Mouse (Mus musculus) G1E (cell line): Measurements from ENCODE around the gene Bicral. TPM values are rescaled to one million over a fixed set of nuclear protein-coding genes. Genes with fewer than 3 reads are reported as not detected.

ENCODE experiments used
- ATAC-seq: 2 replicates; pipeline ENCODE4 v1.8.0; 2016; ENCODE audit warnings: mild to moderate bottlenecking; ENCODE audit not compliant: insufficient number of reproducible peaks, poor library complexity, low FRiP score, severe bottlenecking; ENCODE audit errors: extremely low read depth
- DNase-seq: peaks from one replicate; pipeline ENCODE4 v3.0.0; 2012; ENCODE audit warnings: low spot score
- H3K27me3 ChIP-seq: 2 replicates; pipeline ENCODE4 v1.6.1; 2012; ENCODE audit warnings: mild to moderate bottlenecking, low read length, inconsistent platforms; ENCODE audit not compliant: insufficient read depth
- H3K36me3 ChIP-seq: replicated peaks from 2 replicates; pipeline ENCODE3; 2012; ENCODE audit warnings: mild to moderate bottlenecking, inconsistent platforms
- H3K4me1 ChIP-seq: 2 replicates; pipeline ENCODE4 v1.6.1; 2012; ENCODE audit warnings: low read depth, low read length, inconsistent platforms, mixed read lengths; ENCODE audit not compliant: insufficient read depth
- H3K4me3 ChIP-seq: 2 replicates; pipeline ENCODE4 v1.5.1; 2012; ENCODE audit warnings: low read depth, mild to moderate bottlenecking, inconsistent platforms, low read length, moderate library complexity, mixed read lengths
- H3K9me3 ChIP-seq: replicated peaks from 2 replicates; pipeline ENCODE4 v1.6.1; 2012; ENCODE audit warnings: inconsistent platforms
- CTCF ChIP-seq: IDR thresholded peaks from 2 replicates; pipeline ENCODE4 v1.5.1; 2012; ENCODE audit warnings: low read depth, low read length, inconsistent platforms, mixed read lengths
- GATA1 ChIP-seq: IDR thresholded peaks from 2 replicates; pipeline ENCODE4 v1.6.1; 2012; ENCODE audit warnings: borderline replicate concordance, low read length, inconsistent platforms, mixed read lengths
- GATA2 ChIP-seq: IDR thresholded peaks from 2 replicates; pipeline ENCODE4 v1.6.1; 2012; ENCODE audit warnings: low read depth, low read length, inconsistent platforms, borderline replicate concordance
- POLR2AphosphoS5 ChIP-seq: IDR thresholded peaks from 2 replicates; pipeline ENCODE4 v1.6.1; 2012; ENCODE audit warnings: low read depth, low read length, inconsistent platforms; ENCODE audit not compliant: insufficient replicate concordance
- TAL1 ChIP-seq: conservative IDR thresholded peaks from 2 replicates; pipeline ENCODE4 v1.6.1; 2012; ENCODE audit warnings: low read depth, low read length, inconsistent platforms, mixed read lengths
- polyA plus RNA-seq: library from polyadenylated mRNA; stranded (reverse); fragments of >175 nt; gene quantifications from 2 replicates; pipeline ENCODE4 v1.2.3, GENCODE M21; 2012
- total RNA-seq, 2 experiments: library from RNA; stranded (forward) in 1 of 2; stranded (reverse) in 1 of 2; fragments of 200-1000 nt in 1 of 2; fragments of >200 nt in 1 of 2; fragmentation: Nextera tagmentation in 1 of 2; gene quantifications; 2 replicates each; pipeline ENCODE4 v1.2.3; 2014 to 2017

Bicral gene
- total and polyA plus RNA-seq, 3 experiments: 12.9 to 34.4 (median 13.4) TPM

DNA sequence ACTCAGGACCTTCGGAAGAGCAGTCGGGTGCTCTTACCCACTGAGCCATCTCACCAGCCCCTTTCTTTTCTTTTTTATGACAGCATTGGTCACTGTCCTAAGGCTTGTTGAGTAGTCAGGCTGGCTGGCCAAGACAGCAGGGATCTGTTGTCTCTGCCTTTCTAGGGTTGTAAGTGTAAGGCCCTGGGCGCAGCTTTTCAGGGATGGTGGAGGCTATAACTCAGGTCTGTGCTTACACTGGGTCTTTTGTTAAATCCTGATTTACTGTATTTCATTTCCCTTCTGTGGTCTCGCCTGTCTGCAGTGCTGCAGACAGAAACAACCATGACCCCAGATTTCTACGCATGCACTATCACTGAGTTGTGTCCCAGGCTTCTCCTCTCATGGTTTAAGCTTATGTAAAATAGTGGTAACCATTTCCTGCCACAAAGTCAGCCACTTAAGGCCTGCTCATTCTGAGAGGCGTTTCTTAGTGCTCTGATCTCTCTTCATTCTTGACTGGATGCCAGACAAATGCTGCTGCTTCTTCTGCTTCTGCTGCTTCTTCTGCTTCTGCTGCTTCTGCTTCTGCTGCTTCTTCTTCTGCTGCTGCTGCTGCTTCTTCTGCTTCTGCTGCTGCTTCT lies 23.1 kb downstream of the Bicral start:
- peaks cover 72% of the 10 kb centered on the region for H3K36me3 ChIP-seq
- DNase-seq (no peak), ATAC-seq (no peak)
- H3K4me3 ChIP-seq: no peak overlapping the region
- peaks cover 22% of the 10 kb centered on the region for H3K4me1 ChIP-seq
- no peak for TF ChIP-seq TAL1
- TF ChIP-seq GATA1: no peak
- no peak for TF ChIP-seq GATA2
- TF ChIP-seq POLR2AphosphoS5: no peak
- no peak for TF ChIP-seq CTCF
- no peaks in the 10 kb centered on the region for H3K27me3 ChIP-seq
- H3K9me3 ChIP-seq: no peaks in the 10 kb centered on the region

DNA sequence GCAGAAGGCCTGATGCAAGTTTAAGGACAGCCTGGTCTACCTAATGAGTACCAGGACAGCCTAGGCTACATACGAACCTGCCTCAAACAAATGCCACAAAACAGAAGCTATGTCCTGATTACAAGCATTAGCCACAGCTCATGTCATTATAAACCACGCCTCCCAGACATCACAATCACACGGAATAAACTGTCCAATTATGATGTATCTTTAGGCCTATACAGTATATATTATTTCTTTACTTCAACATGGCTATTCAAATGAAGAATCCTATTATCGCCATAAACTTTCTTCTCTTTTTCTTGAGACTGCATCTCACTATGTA lies 25.3 kb downstream of the Bicral start:
- Histone ChIP-seq H3K36me3 (peaks cover 70% of the 10 kb centered on the region), H3K9me3 (no peaks in the 10 kb centered on the region), H3K27me3 (no peaks in the 10 kb centered on the region), H3K4me3 (no peak overlapping the region), H3K4me1 (peaks cover 13% of the 10 kb centered on the region)
- DNase-seq (no peak), ATAC-seq (no peak)
- TF ChIP-seq TAL1: no peak
- no peak for TF ChIP-seq GATA1
- no peak for TF ChIP-seq POLR2AphosphoS5
- no peak for TF ChIP-seq GATA2
- TF ChIP-seq CTCF: no peak

DNA sequence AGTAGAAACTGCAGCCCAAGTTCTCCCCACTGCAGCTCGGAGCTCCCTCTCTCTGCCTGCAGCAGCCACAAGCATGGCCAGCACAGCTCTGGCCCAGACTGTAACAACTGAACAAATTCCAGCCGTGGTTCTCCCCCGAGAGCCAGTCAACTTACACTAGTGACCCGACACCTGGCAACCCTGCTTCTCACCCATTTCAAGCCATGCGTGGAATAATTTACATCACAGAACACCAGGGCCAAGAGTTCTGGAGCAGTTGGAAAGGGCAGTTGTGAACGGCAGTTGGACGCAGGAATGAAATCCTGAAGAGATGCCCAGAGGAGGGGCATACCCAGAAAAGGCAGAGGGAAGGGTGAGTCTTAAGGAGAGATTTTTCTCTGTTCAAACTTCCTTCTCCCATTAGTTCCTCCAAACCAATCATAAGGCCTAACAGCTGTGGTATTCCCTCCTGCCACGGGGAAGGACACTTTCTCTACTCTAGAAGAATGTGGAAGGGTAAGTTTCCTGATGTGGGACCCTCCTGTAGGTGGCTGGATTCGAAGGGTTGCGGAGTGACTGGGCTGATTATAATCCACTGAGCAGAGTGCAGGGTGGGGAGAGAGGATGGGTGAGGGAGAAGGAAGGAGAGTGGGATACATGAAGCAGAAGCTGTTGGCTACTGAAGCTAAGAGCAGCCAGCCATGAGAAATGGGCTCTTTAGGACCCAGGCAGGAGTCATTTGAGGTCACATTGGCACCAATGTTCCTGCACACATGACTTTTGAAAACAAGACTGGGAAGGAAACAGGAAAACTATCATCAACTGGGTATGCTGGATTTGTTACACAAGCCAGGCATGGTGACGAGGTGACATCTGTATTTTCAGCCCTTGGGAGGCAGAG lies 25.9 kb downstream of the Bicral start:
- Histone ChIP-seq H3K9me3 (no peaks in the 10 kb centered on the region), H3K4me1 (peaks cover 9% of the 10 kb centered on the region), H3K36me3 (peaks cover 72% of the 10 kb centered on the region), H3K27me3 (no peaks in the 10 kb centered on the region), H3K4me3 (no peak overlapping the region)
- TF ChIP-seq TAL1: no peak
- TF ChIP-seq GATA1: no peak
- no peak for TF ChIP-seq GATA2
- TF ChIP-seq CTCF: no peak
- TF ChIP-seq POLR2AphosphoS5: no peak
- no peak for DNase-seq
- no peak for ATAC-seq

DNA sequence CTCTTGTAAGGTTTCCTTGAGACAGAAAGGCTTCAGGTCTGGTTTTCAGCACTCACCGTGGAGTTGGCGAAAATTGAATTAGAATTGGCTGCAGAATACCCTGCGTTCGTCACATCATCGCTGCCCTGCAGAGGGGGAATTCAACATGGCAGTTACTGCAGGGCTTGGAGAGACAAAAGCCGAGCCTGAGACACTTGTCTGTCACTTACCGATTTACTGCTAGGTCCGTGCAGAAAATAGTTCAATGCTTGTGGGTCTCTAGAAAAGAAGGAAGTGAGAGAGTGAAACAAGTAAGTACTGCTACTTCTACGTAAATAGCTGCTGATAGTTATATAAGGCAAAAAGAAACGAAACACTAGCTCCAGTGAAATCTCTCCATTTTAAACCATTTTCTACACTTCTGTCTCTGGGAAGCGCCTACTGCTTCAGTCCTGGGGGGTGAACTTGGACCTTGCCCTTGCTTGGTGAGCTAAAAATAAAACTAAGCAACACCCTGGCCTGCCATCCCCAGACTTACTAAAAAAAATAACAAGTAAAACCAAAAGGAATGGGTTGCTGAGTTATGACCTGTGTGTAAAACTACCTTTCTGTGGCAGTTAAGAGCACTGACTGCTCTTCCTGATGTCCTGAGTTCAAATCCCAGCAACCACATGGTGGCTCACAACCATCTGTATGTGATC lies 28.3 kb downstream of the Bicral start:
- TF ChIP-seq GATA2 (no peak), TAL1 (no peak), GATA1 (no peak), CTCF (no peak), POLR2AphosphoS5 (no peak)

DNA sequence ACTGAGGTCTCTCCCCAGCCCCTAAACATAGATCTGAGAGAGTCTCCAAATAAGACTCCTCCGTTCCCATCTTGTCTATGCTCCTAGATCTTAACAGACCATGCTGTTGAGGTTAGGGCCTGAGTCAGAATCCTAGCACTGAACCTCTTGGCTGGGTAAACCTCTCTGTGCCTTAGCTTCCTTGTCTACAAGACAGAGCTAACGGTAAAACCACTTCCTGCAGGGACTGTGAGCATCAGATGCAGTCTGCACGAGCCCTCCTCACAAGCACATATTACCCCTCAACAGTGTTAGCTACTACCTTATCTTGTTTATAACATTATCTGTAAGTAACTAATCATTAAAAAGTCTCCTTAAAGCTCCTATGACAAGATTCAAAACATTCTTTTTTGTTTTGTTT lies 29.3 kb downstream of the Bicral start:
- ATAC-seq: no peak
- H3K36me3 ChIP-seq: peaks cover 86% of the 10 kb centered on the region

More for the DNA sequence above, 28.3 kb downstream of the Bicral start:
- no peak for DNase-seq
- H3K4me1 ChIP-seq: peaks cover 5% of the 10 kb centered on the region
- H3K4me3 ChIP-seq: no peak overlapping the region
- no peak for ATAC-seq
- H3K27me3 ChIP-seq: no peaks in the 10 kb centered on the region
- no peaks in the 10 kb centered on the region for H3K9me3 ChIP-seq
- H3K36me3 ChIP-seq: peaks cover 82% of the 10 kb centered on the region

DNA sequence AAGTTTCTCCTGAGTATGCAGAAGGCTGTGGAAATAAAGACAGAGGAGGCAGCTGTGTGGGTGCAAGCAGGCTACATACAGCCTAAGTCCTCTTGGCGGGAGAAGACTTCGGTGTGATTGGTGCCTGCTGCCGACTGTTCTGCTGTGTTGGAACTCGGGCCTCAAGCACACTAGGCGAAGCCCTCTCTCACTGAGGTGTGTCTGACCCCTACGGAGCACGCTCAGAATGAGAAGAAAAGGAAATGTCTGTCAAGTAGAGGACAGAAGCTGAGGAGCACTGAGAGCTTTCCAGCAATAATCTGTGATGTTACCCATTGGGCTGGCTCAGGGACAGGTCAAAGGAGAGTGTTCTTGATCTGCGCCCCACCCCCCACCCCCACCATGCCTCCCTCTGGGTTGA lies 35.2 kb downstream of the Bicral start:
- no peak for TF ChIP-seq POLR2AphosphoS5
- TF ChIP-seq TAL1: no peak
- no peak for TF ChIP-seq GATA2
- no peak for TF ChIP-seq GATA1
- TF ChIP-seq CTCF: no peak
- DNase-seq: no peak
- peaks cover 16% of the 10 kb centered on the region for H3K4me1 ChIP-seq
- ATAC-seq: no peak
- no peaks in the 10 kb centered on the region for H3K9me3 ChIP-seq
- H3K27me3 ChIP-seq: no peaks in the 10 kb centered on the region
- peaks cover 94% of the 10 kb centered on the region for H3K36me3 ChIP-seq
- no peak overlapping the region for H3K4me3 ChIP-seq

More for the DNA sequence above, 29.3 kb downstream of the Bicral start:
- TF ChIP-seq CTCF: no peak
- no peak for TF ChIP-seq POLR2AphosphoS5
- no peak for TF ChIP-seq GATA2
- no peak for TF ChIP-seq GATA1
- no peak for TF ChIP-seq TAL1
- no peak for DNase-seq
- Histone ChIP-seq H3K4me1 (peaks cover 5% of the 10 kb centered on the region), H3K9me3 (no peaks in the 10 kb centered on the region), H3K4me3 (no peak overlapping the region), H3K27me3 (no peaks in the 10 kb centered on the region)
